Mouse (Mus musculus) CD4-positive, CD25-positive, alpha-beta regulatory T cell, adult 4 months (primary cell): ENCODE results near the gene Csl. TPM values are rescaled to one million over a fixed set of nuclear protein-coding genes. Genes with fewer than 3 reads are reported as not detected.

Experiments
- ATAC-seq: one replicate; pipeline ENCODE4 v1.8.0; 2017
- polyA plus RNA-seq, 2 experiments: library from polyadenylated mRNA; unstranded; fragments of 100-300 nt; shearing (Covaris generic); gene quantifications; one replicate each; pipeline ENCODE4 v1.2.1; 2017

Gene Csl
- polyA plus RNA-seq = not detected

DNA sequence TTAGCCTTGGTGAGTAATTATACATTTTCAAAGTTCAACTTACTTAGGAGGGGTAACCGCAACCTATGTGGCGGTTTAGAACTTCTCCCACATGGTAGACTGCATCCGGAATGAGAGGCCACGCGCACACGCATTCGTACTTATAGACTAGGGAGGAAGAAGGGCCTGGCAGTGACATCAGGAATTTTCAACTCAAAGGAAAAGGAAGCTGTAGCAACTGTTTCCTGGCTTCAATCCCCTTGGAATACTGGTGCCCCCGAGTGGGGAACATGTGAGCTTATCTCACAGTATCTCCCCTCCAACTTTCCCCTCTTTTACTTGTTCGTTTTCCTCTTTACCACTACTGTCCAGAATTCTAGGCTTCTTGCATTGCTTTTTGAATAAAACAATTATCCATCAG, at the start of gene Csl:
Csl (minus strand) TSS at position 101 of the 400 bp plus-strand sequence.
- no peak for ATAC-seq

DNA sequence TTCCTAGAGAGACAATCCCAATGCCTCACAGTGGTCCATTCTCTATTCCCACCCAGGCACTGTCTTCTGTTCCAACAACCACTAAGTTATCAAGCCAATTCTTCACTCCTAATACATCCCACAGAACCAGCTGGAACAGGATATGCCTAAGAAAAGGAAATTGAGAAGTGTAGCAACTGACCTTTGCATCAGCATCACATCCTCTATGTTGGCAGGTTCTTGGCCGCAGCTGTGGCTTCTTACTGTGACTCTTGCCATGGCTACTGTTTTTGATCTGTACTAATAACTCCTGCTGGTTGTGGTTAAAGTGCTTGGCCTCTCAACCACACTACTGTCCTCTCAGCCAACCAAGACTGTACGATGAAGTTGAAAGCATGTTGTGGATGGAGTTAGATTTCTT, 30.0 kb upstream of the Csl start:
- ATAC-seq = no peak

DNA sequence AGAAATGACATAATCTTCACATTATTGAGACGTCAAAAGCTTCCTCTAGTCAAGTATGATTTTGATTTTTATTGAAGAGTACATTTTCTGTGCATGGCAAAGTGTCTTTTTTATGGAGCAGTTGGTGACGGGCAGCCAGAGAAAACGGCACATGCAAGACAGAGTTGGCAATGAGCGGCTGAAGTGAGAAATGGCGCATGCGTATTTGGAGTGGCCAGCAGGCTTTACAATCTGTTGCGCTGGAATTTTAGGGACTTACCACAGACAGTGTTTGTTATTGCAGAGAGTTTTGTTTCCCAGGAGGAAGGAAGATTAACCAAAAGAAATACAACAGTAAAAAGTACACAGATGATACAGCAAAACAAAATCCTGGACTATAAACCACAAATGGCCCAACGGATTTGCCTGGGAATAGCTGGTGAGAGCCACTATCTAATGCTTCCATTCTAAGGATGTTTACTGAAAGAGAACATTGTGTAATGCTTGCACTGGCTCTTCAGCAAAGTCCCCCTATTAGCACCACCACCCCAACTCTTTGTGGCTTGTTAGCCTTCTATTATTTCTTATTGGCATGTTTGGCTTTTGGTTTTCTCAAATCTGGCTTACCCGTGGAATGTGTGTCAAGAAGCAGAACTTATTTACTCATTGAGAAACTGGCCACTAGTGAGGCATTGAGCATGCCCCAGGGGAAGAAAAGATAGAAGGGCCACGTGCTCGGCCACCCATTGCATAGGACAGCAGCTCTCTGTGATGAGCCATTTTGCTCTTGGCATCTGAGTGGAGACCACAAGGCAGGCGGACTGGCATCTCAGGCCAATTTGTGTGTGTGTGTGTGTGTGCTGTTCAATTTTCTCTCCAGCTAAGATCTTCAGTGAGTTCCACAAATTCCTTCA, 15.0 kb upstream of the Csl start:
- ATAC-seq = no peak

DNA sequence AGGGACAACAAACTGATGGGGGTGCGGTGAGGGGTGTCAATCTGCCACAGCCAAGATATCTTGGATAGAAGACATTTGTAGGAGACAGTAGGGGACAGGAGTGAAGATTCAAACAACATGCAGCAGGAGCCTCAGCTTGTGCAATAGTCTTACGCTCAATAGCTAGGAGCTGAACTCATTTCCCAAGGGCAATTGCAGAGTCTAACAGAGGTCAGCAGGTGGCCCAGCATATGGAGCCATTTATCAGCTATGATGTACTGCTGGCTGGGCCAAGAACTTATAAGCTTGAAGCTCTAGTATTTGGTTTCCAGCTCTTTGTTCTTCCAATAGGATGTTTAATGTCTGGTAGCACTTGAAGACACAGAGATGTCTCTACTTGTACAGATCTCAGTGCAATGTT, 9.3 kb downstream of the Csl start:
- no peak for ATAC-seq

DNA sequence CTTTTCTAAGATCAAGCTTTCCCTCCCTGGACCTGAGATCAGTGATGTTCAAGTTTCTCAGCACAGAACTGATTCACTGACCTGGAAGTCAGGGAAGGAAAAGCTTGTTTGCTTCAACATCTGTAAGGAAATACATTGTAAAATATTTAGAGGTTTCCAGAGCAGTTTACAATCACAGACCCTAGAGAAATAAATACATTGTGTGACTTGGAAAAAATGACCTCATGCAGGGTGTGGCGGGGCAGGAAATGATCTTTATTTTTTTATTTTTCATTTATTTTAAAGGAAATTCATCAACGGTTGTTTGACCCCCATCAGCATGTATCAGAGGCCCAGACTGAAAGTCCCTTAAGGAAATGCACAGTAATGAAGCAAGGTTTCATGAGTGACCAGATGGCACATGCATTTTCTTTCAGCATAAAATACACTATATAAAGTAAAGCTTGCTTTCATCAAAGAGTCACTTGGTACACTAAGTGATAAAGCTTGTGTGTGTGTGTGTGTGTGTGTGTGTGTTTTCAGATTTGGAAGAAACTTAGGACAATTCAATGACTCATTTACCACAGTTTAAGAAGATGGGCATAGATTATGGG, 10.7 kb downstream of the Csl start:
- no peak for ATAC-seq

DNA sequence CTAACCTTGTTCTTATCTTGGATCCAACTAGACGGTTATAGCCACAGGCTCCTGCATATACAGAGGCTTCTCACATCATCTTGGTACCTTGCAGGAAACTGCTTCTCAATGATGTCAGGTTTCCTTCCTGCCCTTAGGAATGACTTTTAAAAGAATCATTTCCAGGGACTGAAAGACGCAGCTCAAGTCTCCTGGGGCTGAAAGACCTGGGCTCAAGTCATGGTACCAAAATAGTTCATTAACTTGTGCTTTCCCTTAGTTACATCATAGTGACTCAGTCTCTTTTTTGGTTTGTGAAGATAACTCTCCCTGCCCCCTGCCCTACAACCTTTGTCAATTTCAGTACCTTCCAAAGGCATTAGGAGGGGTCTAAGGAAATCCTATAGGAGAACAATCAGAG, 11.4 kb downstream of the Csl start:
- ATAC-seq = no peak

DNA sequence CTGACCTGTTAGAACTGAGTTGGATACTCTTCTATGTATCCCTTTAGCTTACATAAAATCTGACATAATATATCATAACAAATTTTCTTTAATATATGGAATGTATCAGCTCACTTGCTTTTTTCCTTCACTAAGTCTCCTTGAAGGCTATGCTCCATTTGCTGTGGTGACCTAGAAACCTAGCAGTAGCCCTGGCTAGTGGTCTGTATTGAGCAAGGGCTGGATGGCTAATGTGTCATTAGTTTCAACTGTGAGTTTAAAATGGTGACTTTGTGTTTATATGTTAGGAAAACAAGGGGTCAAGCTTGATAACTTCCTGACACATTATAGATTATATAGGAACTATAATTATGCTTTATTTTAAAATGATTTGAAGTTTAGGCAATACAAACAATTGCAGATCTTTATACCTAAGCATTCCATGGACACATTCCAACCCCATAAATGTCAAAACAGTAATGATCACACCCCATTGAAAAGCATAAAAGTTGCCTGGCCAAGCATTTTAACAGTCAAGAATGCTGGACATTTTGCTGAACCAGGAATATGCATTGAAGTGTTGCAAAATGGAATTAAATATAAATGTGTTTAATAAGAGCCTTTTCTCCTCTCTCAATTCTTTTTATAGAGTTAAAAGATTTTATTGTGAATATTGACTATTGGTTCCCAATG, 17.7 kb downstream of the Csl start:
- no peak for ATAC-seq

DNA sequence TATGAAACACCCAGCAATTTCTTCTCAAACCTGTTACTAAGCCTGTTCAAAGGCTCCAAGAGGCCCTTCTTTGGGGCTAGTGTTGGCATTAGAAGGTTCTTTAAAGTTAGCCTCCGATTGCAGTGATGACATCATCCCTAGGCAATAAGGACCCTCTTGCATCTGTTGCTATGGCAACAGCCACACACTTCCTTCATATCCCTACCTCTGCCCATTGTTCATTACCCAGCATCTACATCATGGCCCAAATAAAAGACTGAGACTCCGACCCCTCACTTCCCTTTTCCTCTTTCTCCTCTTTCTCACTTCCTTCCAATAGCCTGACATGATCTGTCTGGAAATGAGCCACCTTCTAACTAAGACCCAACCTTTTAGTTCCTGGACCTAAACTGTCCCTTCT, 46.3 kb downstream of the Csl start:
- no peak for ATAC-seq

DNA sequence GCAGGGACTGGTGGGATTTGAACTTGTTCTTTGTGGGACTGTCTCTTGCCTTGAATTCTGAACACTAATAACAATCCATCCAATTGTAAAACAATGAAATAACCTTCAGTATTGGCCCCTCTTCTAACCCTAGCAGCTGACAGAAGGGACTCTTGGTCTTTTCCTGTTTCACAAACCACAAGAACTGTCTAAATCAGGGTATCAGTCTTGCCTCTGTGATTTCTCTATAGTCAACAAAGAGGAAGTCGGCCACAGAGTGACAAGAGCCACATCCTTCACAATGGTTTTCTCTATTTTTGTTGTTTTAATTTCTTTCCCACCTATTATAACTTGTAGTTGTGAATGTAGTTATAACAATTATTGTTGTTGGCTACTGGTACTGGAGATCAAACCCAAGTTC, 47.9 kb downstream of the Csl start:
- ATAC-seq = no peak
